Mouse (Mus musculus) thymus, adult 2 months (tissue): ENCODE results near the gene Cbfb.

Experiments used
- CTCF ChIP-seq: fragments of 200-500 bp; IDR thresholded peaks from 2 replicates; pipeline ENCODE4 v1.5.1; 2012; ENCODE audit warnings: mild to moderate bottlenecking, control low read depth, low read length, moderate library complexity, borderline replicate concordance; ENCODE audit not compliant: control insufficient read depth, poor library complexity, insufficient read depth; ENCODE audit errors: extremely low read depth
- POLR2A ChIP-seq: fragments of 200-500 bp; IDR thresholded peaks from 2 replicates; pipeline ENCODE4 v1.6.1; 2012; ENCODE audit warnings: mild to moderate bottlenecking, low read length, control low read depth, moderate library complexity; ENCODE audit not compliant: control insufficient read depth, poor library complexity, insufficient read depth; ENCODE audit errors: extremely low read depth

DNA sequence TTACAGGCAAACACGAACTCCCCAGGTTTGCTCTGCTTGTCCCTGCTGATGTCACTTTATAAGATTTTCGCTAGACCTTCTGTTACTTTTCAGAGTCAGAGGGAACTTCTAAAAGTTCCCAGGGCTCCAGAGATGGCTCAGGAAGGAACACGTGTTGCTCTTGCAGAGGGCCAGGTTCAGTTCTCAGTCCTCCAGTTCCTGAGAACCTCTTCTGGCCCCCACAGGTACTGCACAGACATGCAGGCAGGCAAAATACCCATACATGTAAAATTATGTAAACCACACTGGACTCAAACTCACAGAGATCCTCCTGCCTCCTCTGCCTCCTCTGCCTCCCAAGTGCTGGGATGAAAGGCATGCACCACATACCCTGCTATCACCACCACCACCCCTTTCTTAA lies 12.4 kb upstream of the Cbfb start:
- no peak for TF ChIP-seq POLR2A
- no peak for TF ChIP-seq CTCF
